Mouse (Mus musculus) kidney, adult 2 months (tissue): ENCODE data around the gene Ttc36. TPM values are rescaled to one million over a fixed set of nuclear protein-coding genes. Genes with fewer than 3 reads are reported as not detected.

Source experiments
- DNase-seq: peaks from one replicate; pipeline ENCODE4 v3.0.0; 2021
- H3K27ac ChIP-seq: fragments of 200-500 bp; 2 replicates; pipeline ENCODE4 v1.5.1; 2012; ENCODE audit warnings: low read depth, low read length, control low read depth, inconsistent platforms; ENCODE audit not compliant: insufficient read depth
- H3K27me3 ChIP-seq: fragments of 200-500 bp; replicated peaks from 2 replicates; pipeline ENCODE4 v1.6.1; 2012; ENCODE audit warnings: mild to moderate bottlenecking, moderate library complexity, low read length, inconsistent platforms; ENCODE audit not compliant: control insufficient read depth, insufficient read depth
- H3K36me3 ChIP-seq: fragments of 200-500 bp; 2 replicates; pipeline ENCODE4 v1.6.1; 2012; ENCODE audit warnings: mild to moderate bottlenecking, moderate library complexity, low read length, inconsistent platforms; ENCODE audit not compliant: control insufficient read depth, insufficient read depth
- H3K4me1 ChIP-seq: fragments of 200-500 bp; 2 replicates; pipeline ENCODE4 v1.6.1; 2011; ENCODE audit warnings: low read length; ENCODE audit not compliant: control insufficient read depth, insufficient read depth
- H3K4me3 ChIP-seq: fragments of 200-500 bp; 2 replicates; pipeline ENCODE4 v1.5.1; 2011; ENCODE audit warnings: mild to moderate bottlenecking, low read depth, low read length, control low read depth; ENCODE audit not compliant: insufficient read depth
- CTCF ChIP-seq: fragments of 200-500 bp; conservative IDR thresholded peaks from 2 replicates; pipeline ENCODE4 v1.5.1; 2011; ENCODE audit warnings: low read depth, mild to moderate bottlenecking, control low read depth, low read length, moderate library complexity, mixed read lengths; ENCODE audit not compliant: insufficient read depth, insufficient read length
- POLR2A ChIP-seq: fragments of 200-500 bp; IDR thresholded peaks from one replicate; pipeline ENCODE4 v1.6.1; 2011; ENCODE audit warnings: low read depth, low read length, control low read depth
- WGBS: fragments of 180-500 bp; shearing (Covaris S2); methylation state at CpG from one replicate; pipeline ENCODE4 v1.1.7; 2018; 5-methylcytosine and 5-hydroxymethylcytosine counted together
- polyA plus RNA-seq: library from polyadenylated mRNA; depleted of rRNA; stranded (reverse); fragments of >200 nt; gene quantifications from 2 replicates; pipeline ENCODE4 v1.2.3, GENCODE M21; 2012; rRNA removed

Gene Ttc36
- polyA plus RNA-seq, result 1,516 and 1,584 TPM in 2 replicates

DNA sequence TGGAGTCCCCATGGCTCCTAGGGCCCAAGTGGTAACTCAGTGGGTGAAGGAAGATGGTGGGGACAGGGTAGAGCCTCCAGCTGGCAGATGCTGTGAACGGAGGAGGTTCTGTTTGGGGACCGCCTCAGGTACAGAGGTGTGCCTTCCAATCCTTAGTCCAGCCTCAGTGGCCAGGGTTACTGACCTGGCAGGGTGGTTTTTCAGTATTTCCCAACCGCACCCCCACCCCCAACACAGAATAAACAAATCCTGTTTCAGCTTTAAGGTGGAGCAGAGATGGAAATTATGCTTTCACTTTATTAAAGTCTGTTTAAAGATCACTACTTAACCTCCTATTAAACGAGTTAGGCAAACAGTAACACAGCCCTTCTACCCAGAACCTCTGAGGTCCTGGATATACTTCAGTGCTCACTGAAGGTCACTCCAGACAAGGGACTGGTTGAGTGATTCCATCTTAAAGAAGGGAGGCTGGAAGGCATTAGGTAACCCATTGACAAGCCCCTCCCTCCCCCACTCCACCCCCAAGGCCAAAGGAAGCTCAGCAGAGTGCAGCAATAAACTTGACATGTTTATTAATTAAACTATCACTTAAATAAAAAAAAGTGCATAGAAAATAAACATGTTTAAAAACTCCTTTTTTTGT lies at the start of gene Ttc36:
TSS of gene Ttc36 (minus strand) at position 265 of the 643 bp plus-strand sequence.
- peaks cover 7% of the 10 kb centered on the region for H3K4me1 ChIP-seq
- WGBS, result 26% methylated on average over 4 of the region's 4 CpGs
- peak within 1 kb of the TSS; percentile 98 for H3K27ac ChIP-seq
- DNase-seq, result peak; percentile 94
- TF ChIP-seq POLR2A (peak; percentile 85), CTCF (no peak)
- peak within 1 kb of the TSS; percentile 46 for H3K4me3 ChIP-seq
- H3K27me3 ChIP-seq, result no peaks in the 10 kb centered on the region
- H3K36me3 ChIP-seq, result peaks cover 6% of the 10 kb centered on the region; the same call in 1 of the 2 replicates

DNA sequence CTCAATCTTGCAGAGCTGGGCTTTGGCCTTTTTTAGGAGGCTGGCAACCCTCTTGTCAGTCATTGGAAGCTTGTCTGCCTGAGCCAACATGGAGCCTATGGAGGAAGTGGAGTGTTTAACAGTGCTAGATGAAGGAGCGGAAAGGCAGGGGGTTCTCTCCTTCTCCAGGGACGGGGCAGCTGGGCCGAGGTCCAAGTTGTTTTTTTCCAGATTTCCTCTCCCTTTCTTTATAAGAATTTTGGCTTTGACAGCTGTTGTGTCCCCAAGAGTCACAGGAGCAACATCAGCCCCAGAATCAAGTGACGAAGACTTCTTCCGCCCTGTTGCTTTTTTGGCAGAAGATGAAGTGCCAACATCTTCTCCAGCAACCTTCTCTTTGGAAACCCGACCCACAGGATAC lies 44.6 kb upstream of the Ttc36 start:
- TF ChIP-seq POLR2A (no peak), CTCF (no peak)
- Histone ChIP-seq H3K4me1 (no peaks in the 10 kb centered on the region), H3K27ac (no peak overlapping the region), H3K36me3 (peaks cover 10% of the 10 kb centered on the region), H3K4me3 (no peak overlapping the region), H3K27me3 (no peaks in the 10 kb centered on the region)
- no peak for DNase-seq
- 54% methylated on average over 6 of the region's 6 CpGs for WGBS

DNA sequence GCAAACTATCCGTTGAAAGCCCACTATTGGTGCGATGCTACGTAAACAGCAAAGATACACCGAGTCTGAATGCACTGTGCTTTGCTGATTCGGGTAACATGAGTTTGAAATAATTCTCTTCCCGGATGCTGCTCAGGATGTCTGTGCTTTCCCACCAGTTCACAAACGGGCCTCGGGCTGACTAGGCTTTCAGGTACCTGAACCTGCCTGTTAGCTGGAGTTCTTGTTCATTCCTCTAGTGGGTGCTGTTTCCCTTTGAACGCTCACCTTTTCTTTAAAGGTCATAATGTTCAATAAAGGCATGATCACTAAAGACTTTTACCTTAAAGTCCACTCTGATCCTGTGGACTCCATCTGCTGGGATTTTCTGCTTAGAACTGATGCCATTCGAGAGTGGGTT lies 38.4 kb upstream of the Ttc36 start:
- WGBS, result 72% methylated on average over 10 of the region's 10 CpGs
- Histone ChIP-seq H3K4me1 (no peaks in the 10 kb centered on the region), H3K36me3 (peaks cover 11% of the 10 kb centered on the region), H3K27ac (no peak overlapping the region), H3K4me3 (no peak overlapping the region), H3K27me3 (no peaks in the 10 kb centered on the region)
- TF ChIP-seq POLR2A (no peak), CTCF (peak; percentile 61)
- DNase-seq, result peak; percentile 59

DNA sequence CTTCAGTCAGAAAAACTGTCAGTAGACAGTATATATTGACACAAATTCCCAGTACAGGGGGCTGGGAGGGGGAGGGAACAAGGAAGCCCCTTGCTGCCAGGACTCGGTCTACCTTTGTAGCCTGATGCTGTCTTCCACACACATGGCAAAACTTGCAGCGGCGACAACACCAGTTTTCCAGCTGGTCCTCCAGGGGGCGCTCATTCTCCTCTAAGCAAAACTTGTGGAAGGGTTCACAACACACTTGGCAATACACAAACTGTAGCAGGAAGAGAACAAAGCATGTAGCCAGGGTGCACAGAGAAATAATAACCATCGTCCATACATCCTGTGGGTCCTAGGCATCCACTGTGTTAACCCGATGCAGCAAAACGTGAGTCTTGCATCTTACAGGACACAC lies 33.6 kb upstream of the Ttc36 start:
- no peaks in the 10 kb centered on the region for H3K27me3 ChIP-seq
- no peaks in the 10 kb centered on the region for H3K4me1 ChIP-seq
- TF ChIP-seq POLR2A, result no peak
- peak; percentile 71 for TF ChIP-seq CTCF
- H3K27ac ChIP-seq, result no peak overlapping the region
- WGBS, result 40% methylated on average over 7 of the region's 7 CpGs
- peak; percentile 73 for DNase-seq
- no peak overlapping the region for H3K4me3 ChIP-seq
- no peaks in the 10 kb centered on the region; the same call in 1 of the 2 replicates for H3K36me3 ChIP-seq

DNA sequence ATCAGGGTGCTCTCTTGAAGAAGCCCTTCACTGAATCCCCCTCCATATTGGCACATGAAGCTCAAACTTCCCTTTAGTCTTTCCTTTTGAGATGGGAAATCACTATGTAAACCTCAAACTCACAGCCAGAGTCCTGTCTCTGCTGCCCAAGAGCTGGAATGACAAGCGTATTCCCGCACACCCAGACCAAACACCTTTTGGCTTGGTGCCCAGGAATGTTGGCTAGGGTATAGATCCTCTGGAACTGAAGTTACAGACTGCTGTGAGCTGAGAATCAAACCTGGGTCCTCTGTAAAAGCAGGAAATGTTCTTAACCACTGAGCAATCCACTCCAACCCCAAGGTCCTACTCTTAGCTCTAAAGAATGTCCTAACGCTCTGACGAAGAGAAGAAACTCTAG lies 29.5 kb upstream of the Ttc36 start:
- 54% methylated on average over 4 of the region's 4 CpGs for WGBS
- Histone ChIP-seq H3K4me3 (no peak overlapping the region), H3K27me3 (no peaks in the 10 kb centered on the region), H3K4me1 (no peaks in the 10 kb centered on the region), H3K36me3 (peaks cover 6% of the 10 kb centered on the region), H3K27ac (no peak overlapping the region)
- TF ChIP-seq POLR2A (no peak), CTCF (no peak)
- DNase-seq, result peak; percentile 72

DNA sequence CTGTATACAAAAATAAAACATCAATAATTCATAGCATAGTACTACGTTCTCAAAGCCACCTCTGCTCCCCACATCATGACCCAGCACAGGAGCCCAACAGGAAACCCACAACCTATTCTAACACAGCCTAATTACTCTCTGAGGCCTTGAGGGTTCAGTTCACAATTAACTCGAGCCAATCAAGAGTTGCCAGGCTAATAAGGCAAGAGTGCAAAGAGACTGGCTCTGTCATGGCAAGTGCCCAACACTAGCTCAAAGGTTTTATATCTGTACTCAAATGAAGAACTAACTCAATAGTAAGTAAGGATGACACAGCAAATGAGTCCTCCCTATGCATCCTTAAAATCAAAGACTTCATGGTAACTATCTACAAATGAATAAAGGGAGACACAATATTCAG lies 27.6 kb upstream of the Ttc36 start:
- Histone ChIP-seq H3K36me3 (peaks cover 8% of the 10 kb centered on the region), H3K27ac (no peak overlapping the region), H3K27me3 (no peaks in the 10 kb centered on the region), H3K4me1 (no peaks in the 10 kb centered on the region), H3K4me3 (no peak overlapping the region)
- WGBS, result 47% methylated on average over 2 of the region's 2 CpGs
- TF ChIP-seq POLR2A, result no peak
- no peak for TF ChIP-seq CTCF
- peak; percentile 60 for DNase-seq

DNA sequence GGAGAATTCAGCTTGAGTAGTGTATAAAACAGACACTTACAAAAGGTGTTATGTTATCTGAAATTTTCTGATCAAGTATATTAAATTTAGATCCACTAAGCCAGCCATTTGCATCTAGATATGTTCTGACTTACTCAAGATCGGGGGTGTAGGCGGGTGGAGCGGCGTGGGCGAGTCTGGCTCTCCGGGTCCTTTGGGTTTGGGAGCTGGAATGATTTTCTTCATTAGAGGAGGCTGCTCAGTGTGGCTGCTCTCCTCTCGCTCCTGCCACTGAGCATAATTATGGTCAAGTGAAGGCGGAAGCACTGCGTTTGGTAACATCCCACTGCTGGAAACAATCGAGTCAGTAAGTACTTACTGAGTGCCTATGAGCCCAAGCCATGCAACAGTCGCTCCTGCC lies 26.1 kb upstream of the Ttc36 start:
- H3K27me3 ChIP-seq, result no peaks in the 10 kb centered on the region
- no peak overlapping the region for H3K4me3 ChIP-seq
- TF ChIP-seq POLR2A, result no peak
- peaks cover 10% of the 10 kb centered on the region for H3K36me3 ChIP-seq
- H3K4me1 ChIP-seq, result no peaks in the 10 kb centered on the region
- 97% methylated on average over 11 of the region's 11 CpGs for WGBS
- H3K27ac ChIP-seq, result no peak overlapping the region
- DNase-seq, result no peak
